9 mouse cellular contexts compared by ENCODE assay signal in genomic region chr5:97128242-97129226, GRCm38 (mm10). TPM values are rescaled to one million over a fixed set of nuclear protein-coding genes. Genes with fewer than 3 reads are reported as not detected.
DNase-seq lines count a peak whose midpoint lies in the region; ATAC-seq and TF ChIP-seq lines count a peak whose summit lies in the region.
"Had no signal": no experiment of that assay in that cellular context is flagged by ENCODE, and none has a peak within 500 bp of the region (broad histone marks: within the 10 kb centered on the region; RNA-seq: fewer than 3 reads in every experiment).

No protein-coding gene starts in this region.

- no peaks in the 10 kb centered on the region for H3K9me3 ChIP-seq in ES-Bruce4 (replicated peaks; ENCODE audit: control insufficient read depth, insufficient read depth, low read length, poor library complexity, severe bottlenecking)
- no peaks in the 10 kb centered on the region for H3K9me3 ChIP-seq in liver, postnatal 0 days (ENCODE audit: low read length)
- H3K9me3 ChIP-seq in neural tube, embryonic 14.5 days (ENCODE audit: control insufficient read depth, low read length) = no peaks in the 10 kb centered on the region
- H3K9me3 ChIP-seq: lung, embryonic 15.5 days had no signal

- no peaks in the 10 kb centered on the region for H3K36me3 ChIP-seq in ES-Bruce4 (ENCODE audit: control insufficient read depth, insufficient read depth, low read length, poor library complexity, severe bottlenecking)
- no peaks in the 10 kb centered on the region for H3K36me3 ChIP-seq in liver, postnatal 0 days (replicated peaks; ENCODE audit: insufficient read depth, low read length)
- H3K36me3 ChIP-seq in neural tube, embryonic 14.5 days (ENCODE audit: control insufficient read depth, insufficient read depth, low read length) = no peaks in the 10 kb centered on the region
- H3K36me3 ChIP-seq: lung, embryonic 15.5 days had no signal

- H3K27ac ChIP-seq in ES-Bruce4 (ENCODE audit: insufficient read depth, low read length) = no peak overlapping the region
- H3K27ac ChIP-seq in liver, postnatal 0 days (ENCODE audit: low read depth) = no peak overlapping the region
- no peak overlapping the region for H3K27ac ChIP-seq in neural tube, embryonic 14.5 days (ENCODE audit: low read depth, low read length)
- H3K27ac ChIP-seq: lung, embryonic 15.5 days had no signal

- no peaks in the 10 kb centered on the region for H3K27me3 ChIP-seq in ES-Bruce4 (ENCODE audit: control insufficient read depth, insufficient read depth, low read length, poor library complexity, severe bottlenecking)
- 0 out of 2 replicates have a peak, but pooled peaks cover 1% of the 10 kb centered on the region for H3K27me3 ChIP-seq in liver, postnatal 0 days (ENCODE audit: insufficient read depth, low read length)
- H3K27me3 ChIP-seq in neural tube, embryonic 14.5 days (ENCODE audit: control insufficient read depth, insufficient read depth, low read length) = no peaks in the 10 kb centered on the region
- H3K27me3 ChIP-seq: lung, embryonic 15.5 days had no signal

- TF ChIP-seq CTCF in ES-Bruce4 (IDR thresholded peaks at IDR 0.05; ENCODE audit: low read depth, low read length) = peak; percentile 43
- peak; percentile 77 for TF ChIP-seq CTCF in liver, postnatal 0 days (IDR thresholded peaks at IDR 0.05; ENCODE audit: low read depth)

- TF ChIP-seq EP300 in ES-Bruce4 (IDR thresholded peaks at IDR 0.05; ENCODE audit: insufficient read depth, low read depth, low read length) = no peak
- no peak for TF ChIP-seq EP300 in liver, postnatal 0 days (IDR thresholded peaks at IDR 0.05; ENCODE audit: low read depth)

- H3K4me3 ChIP-seq in ES-Bruce4 (ENCODE audit: low read depth, low read length) = no peak overlapping the region
- H3K4me3 ChIP-seq in liver, postnatal 0 days (ENCODE audit: low read depth, low read length) = no peak overlapping the region
- H3K4me3 ChIP-seq in neural tube, embryonic 14.5 days (ENCODE audit: low read depth, low read length) = no peak overlapping the region
- H3K4me3 ChIP-seq: lung, embryonic 15.5 days had no signal

- ATAC-seq in liver, postnatal 0 days = no peak
- ATAC-seq in neural tube, embryonic 14.5 days (ENCODE audit: low read depth) = peak; percentile 77

- 44% methylated on average over 21 of the region's 21 CpGs for WGBS in liver, postnatal 0 days (ENCODE audit: insufficient replicate concordance)
- 44% methylated on average over 21 of the region's 21 CpGs for WGBS in neural tube, embryonic 14.5 days

- no peaks in the 10 kb centered on the region for H3K4me1 ChIP-seq in ES-Bruce4 (ENCODE audit: control insufficient read depth, insufficient read depth, low read length)
- no peaks in the 10 kb centered on the region for H3K4me1 ChIP-seq in liver, postnatal 0 days (ENCODE audit: insufficient read depth)
- H3K4me1 ChIP-seq in neural tube, embryonic 14.5 days (ENCODE audit: control insufficient read depth, insufficient read depth, low read length) = no peaks in the 10 kb centered on the region

- TF ChIP-seq POLR2A in ES-Bruce4 (IDR thresholded peaks at IDR 0.05; ENCODE audit: insufficient read depth, low read length) = no peak

- no peak overlapping the region for H3K9ac ChIP-seq in ES-Bruce4 (ENCODE audit: low read depth, poor library complexity, severe bottlenecking)
- no peak overlapping the region for H3K9ac ChIP-seq in liver, postnatal 0 days (replicated peaks)
- no peak overlapping the region for H3K9ac ChIP-seq in neural tube, embryonic 14.5 days (replicated peaks; ENCODE audit: low read depth, low read length)
- H3K9ac ChIP-seq: lung, embryonic 15.5 days had no signal

- H3K4me2 ChIP-seq in liver, postnatal 0 days (ENCODE audit: low read depth, low read length) = no peak overlapping the region
- H3K4me2 ChIP-seq in neural tube, embryonic 14.5 days (ENCODE audit: low read depth, low read length) = no peak overlapping the region; the same call in 1 of the 2 replicates
- H3K4me2 ChIP-seq: lung, embryonic 15.5 days had no signal

- peak; percentile 87 for DNase-seq in ZHBTc4 (ENCODE audit: low read depth, low spot score)
- peak; percentile 88 for DNase-seq in embryo, embryonic 10 days (ENCODE audit: low spot score)
- DNase-seq in gastrocnemius, postnatal 25 days = peak; percentile 22
- peak; percentile 63 for DNase-seq in kidney, postnatal 10 days
- DNase-seq in liver, postnatal 0 days = peak; percentile 41
- no peak for DNase-seq in spleen, adult 12 weeks (ENCODE audit: low spot score)

RNA-seq across cellular contexts. Expression of gene Paqr3, which starts 17.1 kb away (rescaled TPM):
- 12.3 and 13.4 TPM in 2 replicates for polyA plus RNA-seq in ES-Bruce4 (2011; ENCODE audit: insufficient read depth, insufficient read length, low read depth, missing spikeins)
- 1 to 10 TPM; 1.3 to 2.4 TPM for total RNA-seq in gastrocnemius, postnatal 25 days (2021)
- polyA plus RNA-seq in liver, postnatal 0 days (2015; fragmentation: Nextera tagmentation; extraction: Ambion mirVana) = 1.9 TPM in 2 replicates
- polyA plus RNA-seq in neural tube, embryonic 14.5 days (2014; fragmentation: Nextera tagmentation; extraction: Ambion mirVana) = 22.3 and 25.3 TPM in 2 replicates
